Mouse (Mus musculus): Measurements from ENCODE around the gene Tead2. TPM values are rescaled to one million over a fixed set of nuclear protein-coding genes. Genes with fewer than 3 reads are reported as not detected.
"Not testable (repeated sequence)": the region's sequence is repeated elsewhere in the genome, so short reads cannot be mapped to it uniquely, and the experiment has no call there.

The Tead2 gene
- polyA plus RNA-seq, 1 experiment from 2014 or later, result 111 TPM

- ATAC-seq (ENCODE audit: insufficient number of reproducible peaks, insufficient read depth, low FRiP score, low read depth), result no peak
- no peak overlapping the region for H3K4me3 ChIP-seq (ENCODE audit: control insufficient read depth in 1 of 2, insufficient read depth in 1 of 2, low read depth in 1 of 2, low read length in 2 of 2)
- no peaks in the 10 kb centered on the region for H3K36me3 ChIP-seq (ENCODE audit: control insufficient read depth, insufficient read depth, low read length)
Observed at GRCm38 (mm10) chr7:45241389-45241749, 25.8 kb downstream of the Tead2 start.

GRCm38 (mm10) chr7:45247666-45248065 is 32.1 kb downstream of the Tead2 start:
- Histone ChIP-seq H3K36me3 (ENCODE audit: control insufficient read depth, insufficient read depth, low read length) (no peaks in the 10 kb centered on the region), H3K27ac (replicated peaks in 1 of 2; ENCODE audit: control insufficient read depth in 1 of 2, insufficient read depth in 1 of 2, low read depth in 2 of 2, low read length in 2 of 2) (no peak overlapping the region), H3K4me1 (ENCODE audit: control insufficient read depth in 2 of 2, insufficient read depth in 2 of 2, low read length in 2 of 2) (no peaks in the 10 kb centered on the region), H3K4me2 (ENCODE audit: low read length) (no peak overlapping the region), H3K9ac (ENCODE audit: low read length) (no peak overlapping the region), H3K4me3 (ENCODE audit: control insufficient read depth in 1 of 2, insufficient read depth in 1 of 2, low read depth in 1 of 2, low read length in 2 of 2) (no peak overlapping the region), H3K27me3 (ENCODE audit: control insufficient read depth, insufficient read depth, low read length) (no peaks in the 10 kb centered on the region), H3K9me3 (ENCODE audit: control insufficient read depth, low read length) (no peaks in the 10 kb centered on the region)
- WGBS, result 29% methylated on average over 3 of the region's 3 CpGs
- ATAC-seq (ENCODE audit: insufficient number of reproducible peaks, insufficient read depth, low FRiP score, low read depth), result no peak

More at GRCm38 (mm10) chr7:45241389-45241749, 25.8 kb downstream of the Tead2 start:
- 89% methylated on average over 6 of the region's 6 CpGs for WGBS
- Histone ChIP-seq H3K9ac (ENCODE audit: low read length) (peak overlapping the region; percentile 56; the same call in 1 of the 2 replicates), H3K27me3 (ENCODE audit: control insufficient read depth, insufficient read depth, low read length) (peaks cover 11% of the 10 kb centered on the region; the same call in 1 of the 2 replicates), H3K27ac (replicated peaks in 1 of 2; ENCODE audit: control insufficient read depth in 1 of 2, insufficient read depth in 1 of 2, low read depth in 2 of 2, low read length in 2 of 2) (no peak overlapping the region), H3K4me1 (ENCODE audit: control insufficient read depth in 2 of 2, insufficient read depth in 2 of 2, low read length in 2 of 2) (peaks cover 8 to 12% of the 10 kb centered on the region in 2 experiments), H3K4me2 (ENCODE audit: low read length) (peak overlapping the region; percentile 59), H3K9me3 (ENCODE audit: control insufficient read depth, low read length) (no peaks in the 10 kb centered on the region)

DNA sequence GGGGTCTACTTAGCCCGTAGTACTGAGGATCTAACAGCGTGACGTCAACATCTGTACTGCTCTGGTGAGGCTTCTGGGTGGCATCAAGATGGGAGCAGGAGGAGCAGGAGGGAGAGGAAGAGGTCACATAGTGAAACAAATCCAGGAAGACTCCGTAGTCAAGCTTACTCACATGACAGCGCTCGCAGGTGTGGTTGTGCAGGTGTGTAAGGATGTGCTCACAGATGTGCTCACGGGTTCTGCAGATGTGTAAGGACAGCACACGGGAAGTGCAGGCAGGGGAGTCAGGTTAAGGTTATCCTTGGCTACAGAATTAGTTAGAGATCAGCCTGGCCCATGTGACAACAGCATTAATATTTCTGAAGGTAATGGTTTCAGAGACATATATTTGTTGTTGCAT is 38.3 kb downstream of the Tead2 start:
- no peak for ATAC-seq (ENCODE audit: insufficient number of reproducible peaks, insufficient read depth, low FRiP score, low read depth)
- Histone ChIP-seq H3K4me3 (ENCODE audit: control insufficient read depth in 1 of 2, insufficient read depth in 1 of 2, low read depth in 1 of 2, low read length in 2 of 2) (no peak overlapping the region), H3K9ac (ENCODE audit: low read length) (no peak overlapping the region), H3K4me2 (ENCODE audit: low read length) (no peak overlapping the region), H3K36me3 (ENCODE audit: control insufficient read depth, insufficient read depth, low read length) (no peaks in the 10 kb centered on the region), H3K4me1 (ENCODE audit: control insufficient read depth in 2 of 2, insufficient read depth in 2 of 2, low read length in 2 of 2) (peaks cover 0 to 8% of the 10 kb centered on the region in 2 experiments; a peak in 2 of 4 replicates), H3K9me3 (ENCODE audit: control insufficient read depth, low read length) (no peaks in the 10 kb centered on the region), H3K27me3 (ENCODE audit: control insufficient read depth, insufficient read depth, low read length) (no peaks in the 10 kb centered on the region), H3K27ac (replicated peaks in 1 of 2; ENCODE audit: control insufficient read depth in 1 of 2, insufficient read depth in 1 of 2, low read depth in 2 of 2, low read length in 2 of 2) (no peak overlapping the region)
- WGBS, result 87% methylated on average over 8 of the region's 8 CpGs

GRCm38 (mm10) chr7:45255822-45256221 is 40.3 kb downstream of the Tead2 start:
- not testable (repeated sequence) for H3K4me3 ChIP-seq (ENCODE audit: control insufficient read depth in 1 of 2, insufficient read depth in 1 of 2, low read depth in 1 of 2, low read length in 2 of 2); H3K4me2 ChIP-seq (ENCODE audit: low read length); H3K36me3 ChIP-seq (ENCODE audit: control insufficient read depth, insufficient read depth, low read length); H3K9ac ChIP-seq (ENCODE audit: low read length); ATAC-seq (ENCODE audit: insufficient number of reproducible peaks, insufficient read depth, low FRiP score, low read depth); H3K27me3 ChIP-seq (ENCODE audit: control insufficient read depth, insufficient read depth, low read length); H3K9me3 ChIP-seq (ENCODE audit: control insufficient read depth, low read length); H3K27ac ChIP-seq (replicated peaks in 1 of 2; ENCODE audit: control insufficient read depth in 1 of 2, insufficient read depth in 1 of 2, low read depth in 2 of 2, low read length in 2 of 2)
- 57% methylated on average over 4 of the region's 7 CpGs for WGBS
- H3K4me1 ChIP-seq (ENCODE audit: control insufficient read depth in 2 of 2, insufficient read depth in 2 of 2, low read length in 2 of 2), result peaks cover 2 to 13% of the 10 kb centered on the region in 2 experiments

DNA sequence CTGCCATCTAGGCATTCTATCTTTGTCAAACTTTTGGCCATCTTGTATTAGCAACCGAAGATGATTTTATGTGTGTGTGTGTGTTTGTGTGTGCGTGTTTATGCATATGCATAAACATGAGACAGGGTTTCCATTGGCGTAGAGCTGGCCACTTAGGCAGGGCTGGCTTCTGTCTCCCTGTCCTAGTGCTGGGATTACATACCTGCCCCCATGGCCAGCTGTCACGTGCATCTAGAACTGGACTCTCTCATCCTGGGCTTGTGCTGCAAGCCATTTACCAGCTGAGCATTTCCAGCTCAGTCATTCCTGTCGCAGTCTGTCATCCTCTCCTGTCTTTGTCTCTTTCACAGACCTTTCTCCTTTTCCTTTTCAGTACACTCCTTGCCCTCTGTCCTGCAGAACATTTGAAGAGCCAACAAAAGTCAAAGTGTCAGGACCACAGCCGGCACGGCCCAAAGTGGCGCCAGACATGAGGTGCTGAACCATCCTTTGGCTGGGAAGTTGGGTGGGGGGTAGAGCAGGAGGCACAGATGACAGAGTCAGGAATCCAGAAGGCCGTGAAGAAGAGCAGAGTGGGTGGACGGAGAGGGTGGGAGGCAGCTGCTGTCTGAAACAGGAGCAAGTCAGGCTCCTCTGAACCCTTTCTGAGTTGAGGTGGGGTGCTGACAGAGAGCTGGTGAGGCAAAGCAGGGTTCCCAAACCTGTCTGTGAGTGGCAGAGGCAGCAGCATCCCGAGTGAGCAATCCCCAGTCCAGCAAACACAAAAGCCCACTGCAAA is 41.7 kb downstream of the Tead2 start:
- Histone ChIP-seq H3K9ac (ENCODE audit: low read length) (0 out of 2 replicates have a peak overlapping the region, but pooled peaks have one; percentile 28), H3K4me2 (ENCODE audit: low read length) (no peak overlapping the region), H3K36me3 (ENCODE audit: control insufficient read depth, insufficient read depth, low read length) (no peaks in the 10 kb centered on the region), H3K9me3 (ENCODE audit: control insufficient read depth, low read length) (no peaks in the 10 kb centered on the region), H3K27me3 (ENCODE audit: control insufficient read depth, insufficient read depth, low read length) (no peaks in the 10 kb centered on the region), H3K4me3 (ENCODE audit: control insufficient read depth in 1 of 2, insufficient read depth in 1 of 2, low read depth in 1 of 2, low read length in 2 of 2) (no peak overlapping the region), H3K4me1 (ENCODE audit: control insufficient read depth in 2 of 2, insufficient read depth in 2 of 2, low read length in 2 of 2) (peaks cover 15 to 24% of the 10 kb centered on the region in 2 experiments), H3K27ac (replicated peaks in 1 of 2; ENCODE audit: control insufficient read depth in 1 of 2, insufficient read depth in 1 of 2, low read depth in 2 of 2, low read length in 2 of 2) (no peak overlapping the region)
- 36% methylated on average over 11 of the region's 11 CpGs for WGBS
- ATAC-seq (ENCODE audit: insufficient number of reproducible peaks, insufficient read depth, low FRiP score, low read depth), result no peak

- H3K4me3 ChIP-seq (ENCODE audit: control insufficient read depth in 1 of 2, insufficient read depth in 1 of 2, low read depth in 1 of 2, low read length in 2 of 2), result no peak overlapping the region
- ATAC-seq (ENCODE audit: insufficient number of reproducible peaks, insufficient read depth, low FRiP score, low read depth), result no peak
- no peak overlapping the region for H3K4me2 ChIP-seq (ENCODE audit: low read length)
- no peak overlapping the region for H3K27ac ChIP-seq (replicated peaks in 1 of 2; ENCODE audit: control insufficient read depth in 1 of 2, insufficient read depth in 1 of 2, low read depth in 2 of 2, low read length in 2 of 2)
- WGBS, result 81% methylated on average over 8 of the region's 8 CpGs
- no peaks in the 10 kb centered on the region for H3K36me3 ChIP-seq (ENCODE audit: control insufficient read depth, insufficient read depth, low read length)
- H3K9ac ChIP-seq (ENCODE audit: low read length), result no peak overlapping the region
- H3K27me3 ChIP-seq (ENCODE audit: control insufficient read depth, insufficient read depth, low read length), result no peaks in the 10 kb centered on the region
- H3K9me3 ChIP-seq (ENCODE audit: control insufficient read depth, low read length), result no peaks in the 10 kb centered on the region
- peaks cover 25 to 34% of the 10 kb centered on the region in 2 experiments for H3K4me1 ChIP-seq (ENCODE audit: control insufficient read depth in 2 of 2, insufficient read depth in 2 of 2, low read length in 2 of 2)
Observed at GRCm38 (mm10) chr7:45259281-45259680, 43.7 kb downstream of the Tead2 start.

- H3K9ac ChIP-seq (ENCODE audit: low read length), result no peak overlapping the region
- H3K36me3 ChIP-seq (ENCODE audit: control insufficient read depth, insufficient read depth, low read length), result no peaks in the 10 kb centered on the region
- no peaks in the 10 kb centered on the region for H3K27me3 ChIP-seq (ENCODE audit: control insufficient read depth, insufficient read depth, low read length)
- no peak overlapping the region for H3K4me3 ChIP-seq (ENCODE audit: control insufficient read depth in 1 of 2, insufficient read depth in 1 of 2, low read depth in 1 of 2, low read length in 2 of 2)
- no peaks in the 10 kb centered on the region for H3K9me3 ChIP-seq (ENCODE audit: control insufficient read depth, low read length)
- peak overlapping the region; percentile 74 to 80 for H3K27ac ChIP-seq (replicated peaks in 1 of 2; ENCODE audit: control insufficient read depth in 1 of 2, insufficient read depth in 1 of 2, low read depth in 2 of 2, low read length in 2 of 2)
- peaks cover 25 to 32% of the 10 kb centered on the region in 2 experiments for H3K4me1 ChIP-seq (ENCODE audit: control insufficient read depth in 2 of 2, insufficient read depth in 2 of 2, low read length in 2 of 2)
- H3K4me2 ChIP-seq (ENCODE audit: low read length), result 0 out of 2 replicates have a peak overlapping the region, but pooled peaks have one; percentile 7
- 9% methylated on average over 7 of the region's 7 CpGs for WGBS
- 0 out of 2 replicates have a peak, but pooled peaks have one; percentile 11 for ATAC-seq (ENCODE audit: insufficient number of reproducible peaks, insufficient read depth, low FRiP score, low read depth)
Observed at GRCm38 (mm10) chr7:45262266-45262665, 46.7 kb downstream of the Tead2 start.

All from heart, embryonic 14.5 days (tissue).